Mouse (Mus musculus): Measurements from ENCODE around the gene Taok3.

DNA sequence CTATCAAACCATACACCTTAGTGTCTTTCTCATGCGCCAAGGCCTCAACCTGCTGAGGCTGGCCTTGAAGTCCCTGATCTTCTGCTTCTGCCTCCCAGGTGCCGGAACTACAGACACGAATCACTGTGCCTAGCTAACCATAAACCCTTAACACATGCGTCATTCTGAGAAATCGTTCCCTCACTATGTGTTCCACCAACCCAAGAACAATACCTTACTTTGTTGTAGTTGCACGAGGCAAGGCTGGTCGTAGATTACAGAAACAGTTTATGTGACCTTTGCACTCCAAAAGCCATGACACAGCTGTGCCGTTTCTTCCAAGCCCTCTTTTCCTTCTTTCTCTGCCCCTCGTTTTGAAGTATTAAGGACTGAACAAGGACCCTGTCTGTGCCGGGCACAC lies 40.6 kb downstream of the Taok3 start:
- no peak for TF ChIP-seq POLR2A (IDR thresholded peaks at IDR 0.05; ENCODE audit: insufficient read length, low read depth)
- TF ChIP-seq POLR2AphosphoS2 (IDR thresholded peaks at IDR 0.05; ENCODE audit: insufficient read length, low read depth): no peak
- TF ChIP-seq MAX (IDR thresholded peaks at IDR 0.05; ENCODE audit: low read depth): no peak
- TF ChIP-seq E2F4 (IDR thresholded peaks at IDR 0.05; ENCODE audit: insufficient read depth): no peak
- TF ChIP-seq MYOG (IDR thresholded peaks at IDR 0.05; ENCODE audit: control insufficient read depth in 1 of 3, insufficient read depth in 1 of 3, insufficient read length in 2 of 3, low read depth in 2 of 3): no peak
- TF ChIP-seq USF1 (IDR thresholded peaks at IDR 0.05; ENCODE audit: low read depth): no peak
- TF ChIP-seq CEBPB (IDR thresholded peaks at IDR 0.05; ENCODE audit: insufficient read depth, poor library complexity, severe bottlenecking): no peak
- no peak for TF ChIP-seq MYOD1 (IDR thresholded peaks at IDR 0.05; ENCODE audit: control insufficient read depth in 1 of 3, insufficient read length in 2 of 3, low read depth in 2 of 3)
- no peak for TF ChIP-seq REST (IDR thresholded peaks at IDR 0.05; ENCODE audit: insufficient read depth, insufficient read length)

Measured in myocyte (in vitro differentiated cells).